Mouse (Mus musculus) left cerebral cortex, postnatal 14 days (tissue): ENCODE measurements at regions not wholly inside any gene's neighbourhood (a gene's known extent, or its start where the extent isn't known, plus 50 kb on each side); places are given as distances from the start of the nearest gene placed in this dataset.

Experiments
- DNase-seq, 2 experiments: peaks; one replicate each; pipeline ENCODE4 v3.0.0; 2021 to 2022; ENCODE audit warnings: low spot score in 2 of 2, mixed read lengths in 1 of 2
- intact Hi-C: fragments of 180-260 bp; cut with DNase I; formaldehyde crosslinking; loops from one replicate; pipeline ENCODE4 v1.15.1; 2025

DNA sequence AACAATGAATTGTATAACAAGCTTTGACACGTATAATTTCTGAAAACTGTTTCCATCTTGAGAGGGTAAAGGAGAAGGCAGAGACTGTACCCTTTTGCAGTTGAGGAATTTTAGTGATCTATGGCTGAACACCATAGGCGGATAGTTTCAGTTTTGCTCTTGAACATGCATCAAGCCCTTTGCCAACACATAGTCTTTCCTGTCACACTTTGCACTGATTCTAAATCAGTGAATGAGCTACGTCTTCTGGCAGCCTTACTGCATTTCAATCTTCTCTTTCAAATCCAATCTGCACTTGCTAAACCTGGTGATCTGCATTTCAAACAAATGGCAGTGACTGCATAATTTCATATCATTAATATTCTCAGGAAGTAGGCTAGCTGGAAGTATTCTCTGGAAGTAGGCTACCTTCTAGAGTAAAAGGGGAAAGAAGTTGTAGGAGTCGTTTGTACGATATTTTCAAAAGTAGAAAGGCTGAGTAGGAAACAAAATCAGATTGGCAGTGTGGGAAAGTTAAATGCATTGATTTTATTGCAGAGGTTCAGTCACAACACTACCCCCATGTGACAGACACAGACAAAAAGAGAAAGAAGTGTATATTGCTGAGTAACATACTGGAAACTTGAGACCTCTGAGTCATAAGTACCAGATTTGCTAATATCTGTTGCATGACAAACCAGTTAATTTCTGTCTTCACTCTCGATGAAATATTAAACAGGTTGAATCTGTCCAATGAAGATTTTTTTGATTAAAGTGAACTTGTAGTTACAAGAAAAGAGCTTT lies 983.3 kb upstream of the Nr2f1 start:
- peak in 1 of 2 experiments; percentile 5 for DNase-seq

DNA sequence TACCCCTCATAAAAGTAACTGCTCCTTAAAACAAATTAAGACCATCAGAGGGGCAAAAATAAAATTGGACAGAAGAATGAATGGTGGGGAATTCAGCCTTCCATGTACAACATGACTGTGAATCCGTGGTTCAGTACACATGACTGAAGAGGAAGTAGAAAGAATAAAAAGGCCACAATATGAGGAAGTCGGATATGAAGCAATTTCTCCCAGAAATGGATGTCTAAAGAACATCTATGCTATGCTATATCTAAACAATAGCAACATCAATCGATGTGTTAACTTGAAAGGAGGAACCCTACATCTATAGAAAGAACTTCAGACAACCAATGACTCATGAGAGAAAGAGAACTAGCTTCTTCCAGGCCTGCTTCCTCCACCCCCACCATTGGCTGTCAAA lies 959.2 kb upstream of the Nr2f1 start:
- no peak for DNase-seq
- intact Hi-C loops, result no loop called here

More for the DNA sequence above, 983.3 kb upstream of the Nr2f1 start:
- intact Hi-C loops, result no loop called here

DNA sequence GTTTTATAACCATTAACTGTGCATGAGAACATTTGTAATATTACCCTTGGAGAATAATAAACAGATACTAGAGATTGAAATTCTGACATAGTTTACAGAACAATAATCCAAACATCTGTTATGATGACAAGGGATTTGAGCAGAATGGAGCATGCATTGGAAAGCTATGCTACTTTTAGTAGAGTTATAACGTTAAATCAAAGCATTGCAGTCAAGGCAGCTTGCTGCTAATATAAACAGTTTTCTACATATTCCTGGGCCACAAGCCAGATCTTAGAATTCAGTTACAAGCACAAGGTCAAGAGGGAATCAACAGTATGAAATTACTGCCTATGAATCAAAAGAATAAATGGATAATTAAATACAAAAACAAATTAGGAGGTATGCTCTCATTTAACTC lies 943.3 kb upstream of the Nr2f1 start:
- no peak for DNase-seq

DNA sequence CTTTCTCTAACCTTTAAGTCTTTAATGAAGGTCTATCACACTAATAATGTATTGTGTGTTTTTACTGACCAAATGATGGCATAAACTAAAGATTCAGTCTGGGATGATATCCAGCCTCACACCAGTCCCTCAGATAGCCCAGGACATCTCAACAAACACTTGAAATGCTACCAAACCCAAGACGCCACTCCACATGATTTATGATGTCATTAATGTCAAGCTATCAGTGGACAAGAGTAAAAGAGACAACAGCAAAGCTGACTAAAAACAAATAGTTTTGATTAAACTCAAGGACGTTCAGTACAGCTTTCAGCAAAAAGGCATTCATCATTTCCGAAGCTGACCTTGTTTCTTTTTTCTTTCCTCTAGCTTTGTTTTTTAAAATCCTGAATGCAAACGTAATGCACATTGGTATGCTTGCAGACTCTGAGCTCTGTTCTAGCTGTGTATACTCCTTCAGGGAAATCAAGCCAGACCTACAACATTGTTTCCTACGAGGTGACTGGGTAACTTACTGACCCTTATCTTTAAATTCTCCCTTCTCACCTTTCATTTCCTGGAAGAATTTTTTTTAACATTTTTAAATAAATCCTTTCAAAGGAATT lies 941.9 kb upstream of the Nr2f1 start:
- DNase-seq, result no peak
- intact Hi-C loops, result no loop called here

More for the DNA sequence above, 943.3 kb upstream of the Nr2f1 start:
- intact Hi-C loops, result no loop called here

DNA sequence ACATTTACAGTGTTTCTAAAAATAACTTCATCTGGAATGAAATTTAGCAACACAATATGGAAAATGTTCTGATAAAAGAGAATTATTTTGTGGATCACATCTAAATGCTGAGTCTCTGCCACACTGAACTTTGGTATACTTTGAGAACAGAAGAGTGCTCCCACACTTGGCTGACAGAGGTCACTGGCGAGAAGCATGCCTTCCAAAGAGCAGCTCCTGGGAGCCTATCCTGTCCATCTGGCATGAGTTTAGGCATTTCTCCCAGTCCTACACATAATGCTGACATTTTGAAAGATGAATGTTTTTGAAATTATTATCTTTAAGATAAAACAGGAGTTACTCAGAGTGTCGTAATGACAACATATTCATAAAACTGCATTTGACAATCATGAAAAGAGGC lies 939.2 kb upstream of the Nr2f1 start:
- intact Hi-C loops, result no loop called here
- DNase-seq, result no peak

DNA sequence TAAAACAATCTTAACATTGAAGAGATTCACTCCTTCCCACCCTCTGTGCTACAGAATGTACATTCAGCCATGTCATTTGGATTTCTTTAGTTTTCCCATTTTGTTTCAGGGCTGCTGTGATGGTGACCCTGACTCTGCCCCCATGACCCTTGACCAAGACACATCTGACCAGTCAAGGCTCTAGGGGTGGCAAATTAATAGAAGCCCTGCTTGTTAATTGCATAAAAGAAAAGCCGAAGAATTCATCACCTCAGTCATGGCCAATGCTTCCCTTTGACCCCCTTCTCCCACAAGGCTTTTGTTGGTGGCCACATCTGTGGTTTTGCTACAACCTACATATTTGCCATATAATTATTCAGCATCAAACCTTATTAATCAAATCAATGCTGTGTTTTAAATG lies 937.2 kb upstream of the Nr2f1 start:
- intact Hi-C loops, result no loop called here
- no peak for DNase-seq
